Mouse (Mus musculus) adrenal gland, postnatal 4 days (tissue): ENCODE results near the gene Hmgb2. TPM values are rescaled to one million over a fixed set of nuclear protein-coding genes. Genes with fewer than 3 reads are reported as not detected.
A peak's percentile ranks its signal among the peaks of the same experiment; 100 is the strongest.
"Not testable (repeated sequence)": the region's sequence is repeated elsewhere in the genome, so short reads cannot be mapped to it uniquely, and the experiment has no call there.

Experiments
- DNase-seq, 2 experiments: peaks; one replicate each; pipeline ENCODE4 v3.0.0; 2021 to 2022; ENCODE audit warnings: low spot score in 2 of 2, mixed read lengths in 2 of 2
- total RNA-seq, 2 experiments: library from RNA; stranded (reverse); gene quantifications; 2 replicates each; pipeline ENCODE4 v1.2.3; 2021

Hmgb2 gene
- total RNA-seq, 2 experiments from 2014 or later, result 172 to 189 TPM

DNA sequence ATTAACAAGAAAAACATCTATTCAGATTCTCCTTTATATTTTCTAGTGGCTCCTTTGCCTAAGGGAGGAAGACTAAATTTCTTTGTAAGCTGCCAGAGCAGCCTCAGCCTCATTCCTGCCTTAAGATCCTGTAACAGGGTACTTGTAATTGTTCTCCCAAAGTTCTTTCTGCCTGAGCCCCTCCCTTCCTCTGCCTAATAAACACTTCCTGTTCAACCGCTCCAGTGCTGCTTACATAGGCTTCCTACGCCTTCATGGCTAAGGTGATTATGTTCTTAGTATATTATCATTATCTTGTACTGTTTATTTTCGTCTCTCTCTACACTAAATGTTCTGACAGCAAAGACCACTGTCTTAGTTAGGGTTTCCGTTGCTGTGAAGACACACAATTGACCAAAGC, 3.0 kb upstream of the Hmgb2 start:
- DNase-seq, result no peak

DNA sequence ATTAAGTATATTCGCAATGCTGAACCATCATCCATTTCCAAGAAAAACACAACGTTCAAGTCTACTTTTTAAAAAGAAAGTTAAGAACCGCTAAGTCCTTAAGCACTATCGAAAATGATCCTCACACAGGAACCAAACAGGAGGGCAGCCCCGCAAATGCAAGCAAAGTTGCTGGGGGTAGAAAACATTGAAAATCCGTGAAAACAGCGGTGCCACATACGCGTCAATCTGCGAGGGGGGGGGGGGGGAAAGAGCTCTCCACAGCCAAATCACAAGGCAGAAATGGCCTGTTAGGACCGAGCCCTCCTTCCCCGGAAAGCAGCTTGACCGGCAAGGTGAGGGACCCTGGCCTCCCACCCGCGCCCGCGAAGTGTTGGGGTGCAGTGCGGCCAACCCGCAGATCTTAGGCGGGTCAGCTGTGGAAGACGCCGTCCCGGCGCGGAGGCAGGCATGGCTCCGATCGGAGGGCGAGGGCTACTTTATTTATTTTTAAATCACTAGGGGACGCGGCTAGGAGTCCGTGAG, 854 bp upstream of the Hmgb2 start:
- DNase-seq, result peak in 1 of 2 experiments; percentile 18

DNA sequence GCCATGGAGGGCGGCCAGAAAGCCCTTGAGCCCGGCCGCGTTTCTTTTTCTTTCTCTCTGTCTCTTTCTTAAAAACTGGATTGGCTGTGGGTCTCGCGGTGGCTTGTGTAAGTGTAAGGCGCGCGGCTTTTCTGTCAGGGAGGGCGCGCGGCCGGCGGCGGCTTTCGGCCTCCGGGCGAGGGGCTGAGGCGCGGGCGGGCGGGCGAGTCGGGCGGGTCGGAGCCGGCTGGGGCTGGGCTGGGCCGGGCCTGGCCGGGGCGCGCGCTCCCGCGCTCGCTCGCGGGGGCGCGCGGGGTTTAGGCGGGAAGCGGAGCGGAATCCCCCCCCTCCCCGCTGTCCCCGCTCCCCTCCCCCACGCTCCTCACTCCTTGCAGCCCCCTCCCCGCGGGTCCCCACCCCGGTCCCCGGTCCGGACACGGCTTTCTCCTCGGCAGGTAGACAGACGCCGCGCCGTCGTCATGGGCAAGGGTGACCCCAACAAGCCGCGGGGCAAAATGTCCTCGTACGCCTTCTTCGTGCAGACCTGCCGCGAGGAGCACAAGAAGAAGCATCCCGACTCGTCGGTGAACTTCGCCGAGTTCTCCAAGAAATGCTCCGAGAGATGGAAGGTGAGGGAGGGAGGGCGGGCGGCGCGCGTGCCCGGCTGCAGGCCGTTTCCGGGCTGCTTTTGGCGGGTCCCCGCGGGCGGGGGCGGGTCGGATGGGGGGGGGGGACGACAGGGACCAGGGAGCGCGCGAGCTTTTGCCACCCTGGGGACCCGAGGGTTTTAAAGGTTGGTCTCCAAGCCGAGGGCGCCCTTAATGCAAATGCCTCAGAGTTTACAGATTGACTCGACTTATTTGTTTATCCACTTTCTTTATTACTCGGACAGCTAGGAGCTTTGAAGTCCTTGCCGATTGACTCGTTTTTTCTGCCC, 692 bp downstream of the Hmgb2 start:
- no peak for DNase-seq

- DNase-seq, result not testable (repeated sequence)
Measured at GRCm38 (mm10) chr8:57513178-57513661, 1.5 kb downstream of the Hmgb2 start.

- DNase-seq, result not testable (repeated sequence)
Measured at GRCm38 (mm10) chr8:57516685-57517084, 5.0 kb downstream of the Hmgb2 start.

- DNase-seq, result no peak
Measured at GRCm38 (mm10) chr8:57517723-57518122, 6.0 kb downstream of the Hmgb2 start.

- no peak for DNase-seq
Measured at GRCm38 (mm10) chr8:57520186-57520786, 8.6 kb downstream of the Hmgb2 start.

DNA sequence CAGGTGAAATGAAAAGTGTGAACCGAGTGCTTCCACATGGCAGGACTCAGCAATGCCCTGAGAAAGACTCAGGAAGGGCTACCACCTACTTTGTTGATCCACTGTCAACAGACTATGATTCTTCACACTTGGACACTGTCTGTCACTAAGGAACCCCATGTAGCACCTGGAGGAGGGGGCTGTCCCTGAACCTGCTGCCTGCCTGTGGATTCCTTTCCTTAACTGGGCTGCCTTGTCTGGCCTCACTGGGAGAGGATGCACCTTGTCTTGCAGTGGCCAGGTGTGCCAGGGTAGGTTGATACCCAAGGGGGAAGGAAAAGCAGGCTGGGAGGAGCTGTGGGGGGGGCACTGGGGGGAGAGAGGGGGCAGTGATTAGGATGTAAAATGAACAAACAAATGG, 16.3 kb downstream of the Hmgb2 start:
- DNase-seq, result no peak

DNA sequence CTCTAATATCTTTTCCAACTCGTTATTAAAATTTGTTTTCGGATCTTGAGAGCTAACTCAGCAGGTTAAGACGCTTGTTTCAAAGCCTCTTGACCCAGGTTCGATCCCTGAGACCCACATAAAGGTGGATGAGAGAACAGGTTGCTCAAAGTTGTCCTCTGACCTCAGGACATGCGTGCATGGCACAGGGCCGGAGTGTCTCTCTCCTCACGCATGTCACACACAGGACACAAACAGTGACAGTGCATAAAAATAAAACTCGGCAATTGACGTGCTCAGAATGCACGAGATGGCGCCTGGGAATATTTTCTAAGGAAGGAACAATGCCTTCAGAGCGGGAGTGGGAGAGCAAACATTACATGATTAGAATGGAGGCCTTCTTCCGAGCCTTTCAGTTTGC, 18.5 kb downstream of the Hmgb2 start:
- no peak for DNase-seq

- peak; percentile 24 to 63 for DNase-seq
Measured at GRCm38 (mm10) chr8:57530666-57531349, 19.1 kb downstream of the Hmgb2 start.

- no peak for DNase-seq
Measured at GRCm38 (mm10) chr8:57532223-57532622, 20.5 kb downstream of the Hmgb2 start.

DNA sequence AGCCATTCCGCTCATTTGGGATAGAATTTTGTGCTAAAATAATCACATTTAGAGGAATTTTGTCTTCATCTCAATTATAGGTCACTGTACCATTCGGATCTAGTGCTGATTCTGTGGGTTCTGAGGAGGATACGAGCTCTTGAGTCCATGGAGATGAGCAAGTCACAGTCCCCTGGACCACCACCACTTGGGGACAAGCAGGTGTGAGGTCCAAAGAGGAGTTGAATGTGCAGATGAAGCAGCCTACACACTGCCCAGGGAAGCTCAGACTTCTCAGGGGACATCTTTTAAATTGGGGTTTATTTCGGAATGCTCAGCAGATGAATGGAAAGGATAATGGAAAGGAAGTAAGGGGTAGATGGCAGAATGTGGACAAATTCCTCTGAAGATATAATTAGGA, 21.4 kb downstream of the Hmgb2 start:
- no peak for DNase-seq

- no peak for DNase-seq
Measured at GRCm38 (mm10) chr8:57534495-57534894, 22.8 kb downstream of the Hmgb2 start.

- no peak for DNase-seq
Measured at GRCm38 (mm10) chr8:57536167-57536566, 24.5 kb downstream of the Hmgb2 start.

- DNase-seq, result no peak
Measured at GRCm38 (mm10) chr8:57538601-57539000, 26.9 kb downstream of the Hmgb2 start.

GRCm38 (mm10) chr8:57540110-57540838, 28.6 kb downstream of the Hmgb2 start:
- DNase-seq, result peak in 1 of 2 experiments; percentile 27

- DNase-seq, result no peak
Measured at GRCm38 (mm10) chr8:57540951-57541350, 29.2 kb downstream of the Hmgb2 start.

- no peak for DNase-seq
Measured at GRCm38 (mm10) chr8:57541405-57541804, 29.7 kb downstream of the Hmgb2 start.

DNA sequence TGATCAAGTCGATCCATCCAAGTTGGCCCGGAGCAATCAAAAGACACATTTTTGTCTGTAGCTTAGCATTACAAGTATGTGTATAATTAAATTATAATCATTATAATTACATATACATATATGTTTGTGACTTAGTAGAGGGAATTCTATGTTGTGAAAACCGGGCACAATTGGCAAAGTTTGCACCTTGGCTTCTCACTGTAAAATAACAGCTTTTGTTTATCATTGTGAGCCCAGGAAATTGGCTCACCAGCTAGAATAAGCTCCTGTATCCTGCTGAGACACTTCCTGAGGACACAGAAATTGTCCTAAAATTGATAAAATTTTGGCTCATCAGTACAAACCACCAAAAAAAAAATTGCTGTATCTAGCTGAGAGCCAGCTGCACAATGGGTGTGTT, 34.7 kb downstream of the Hmgb2 start:
- DNase-seq, result no peak

DNA sequence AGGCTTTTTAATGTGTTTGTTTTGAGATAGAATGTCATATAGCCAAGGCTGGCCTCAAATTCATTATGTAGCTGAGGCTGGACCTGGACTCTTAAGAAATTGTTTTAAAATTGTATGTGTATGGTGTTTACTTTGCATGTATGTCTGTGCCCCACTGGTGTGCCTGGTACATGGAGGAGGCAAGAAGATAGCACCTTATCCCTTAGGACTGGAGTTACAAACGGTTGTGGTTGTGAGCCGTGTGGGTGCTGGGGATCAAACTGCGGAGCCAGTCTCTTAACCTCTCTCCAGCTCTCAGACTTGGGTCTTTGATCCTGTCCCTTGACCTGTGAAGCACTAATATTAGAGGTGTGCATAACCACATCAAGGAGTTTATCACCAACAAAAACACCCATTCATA, 35.1 kb downstream of the Hmgb2 start:
- no peak for DNase-seq

GRCm38 (mm10) chr8:57547581-57547980, 35.9 kb downstream of the Hmgb2 start:
- DNase-seq, result no peak
